8 mouse cellular contexts compared by ENCODE assay signal in the genomic region with DNA sequence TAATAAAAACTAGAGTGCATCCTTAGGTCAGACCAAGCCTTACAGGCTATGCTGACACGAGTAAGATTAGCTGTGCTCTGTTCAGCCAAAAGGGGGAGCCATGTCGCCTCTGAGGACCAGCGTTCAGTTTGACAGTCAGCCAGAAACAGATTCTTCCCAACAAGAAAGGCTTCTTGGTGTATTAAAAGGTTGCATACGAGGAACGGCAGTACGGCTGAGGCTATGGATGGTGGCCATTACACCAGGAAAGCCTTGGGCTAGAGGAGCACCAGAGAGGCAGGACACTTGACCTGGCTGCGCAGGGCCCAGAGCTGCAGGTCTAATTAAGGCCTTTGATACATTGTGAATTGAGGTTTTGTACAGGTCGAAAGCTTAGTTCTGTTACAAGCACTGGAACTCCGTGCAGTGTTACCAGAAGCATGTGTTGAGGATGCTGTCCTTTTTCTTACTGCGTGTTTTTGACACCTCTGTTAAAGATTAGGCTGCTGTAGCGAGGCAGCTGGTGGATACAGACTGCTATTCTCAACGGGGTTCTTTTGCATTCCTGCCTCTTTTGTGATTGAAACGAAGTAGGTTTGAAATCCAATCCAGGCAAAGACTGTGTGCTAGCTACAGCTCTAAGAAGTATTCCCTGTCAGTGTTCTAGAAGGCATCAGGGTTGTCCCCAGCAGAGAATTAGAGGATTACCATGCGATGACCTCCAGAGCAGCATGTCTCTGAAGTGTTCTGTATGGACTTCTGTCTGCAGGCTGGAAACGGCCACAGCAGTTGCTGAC. TPM values are rescaled to one million over a fixed set of nuclear protein-coding genes. Genes with fewer than 3 reads are reported as not detected.
A peak's percentile ranks its signal among the peaks of the same experiment; 100 is the strongest.
DNase-seq lines count a peak whose midpoint lies in the region; ATAC-seq and TF ChIP-seq lines count a peak whose summit lies in the region.

No protein-coding gene starts in this region.

- H3K9me3 ChIP-seq in ES-Bruce4 (replicated peaks; ENCODE audit: control insufficient read depth, insufficient read depth, low read length, poor library complexity, severe bottlenecking): no peaks in the 10 kb centered on the region
- H3K9me3 ChIP-seq in forebrain, embryonic 12.5 days: no peaks in the 10 kb centered on the region
- no peaks in the 10 kb centered on the region for H3K9me3 ChIP-seq in heart, postnatal 0 days (replicated peaks; ENCODE audit: control insufficient read depth, low read length)
- H3K9me3 ChIP-seq in liver, embryonic 15.5 days (replicated peaks): no peaks in the 10 kb centered on the region
- H3K9me3 ChIP-seq in neural tube, embryonic 12.5 days: no peaks in the 10 kb centered on the region
- H3K9me3 ChIP-seq in stomach, embryonic 16.5 days (replicated peaks; ENCODE audit: control insufficient read depth, low read length): no peaks in the 10 kb centered on the region

- H3K4me1 ChIP-seq in ES-Bruce4 (ENCODE audit: control insufficient read depth, insufficient read depth, low read length): peaks cover 10% of the 10 kb centered on the region
- H3K4me1 ChIP-seq in forebrain, embryonic 12.5 days: peaks cover 7% of the 10 kb centered on the region; the same call in 1 of the 2 replicates
- no peaks in the 10 kb centered on the region for H3K4me1 ChIP-seq in heart, postnatal 0 days (ENCODE audit: control insufficient read depth, insufficient read depth)
- peaks cover 44% of the 10 kb centered on the region for H3K4me1 ChIP-seq in liver, embryonic 15.5 days (replicated peaks)
- peaks cover 8% of the 10 kb centered on the region; the same call in 1 of the 2 replicates for H3K4me1 ChIP-seq in neural tube, embryonic 12.5 days
- 0 out of 2 replicates have a peak, but pooled peaks cover 3% of the 10 kb centered on the region for H3K4me1 ChIP-seq in stomach, embryonic 16.5 days (ENCODE audit: control insufficient read depth, insufficient read depth, low read length)

- 15% methylated on average over 15 of the region's 15 CpGs for WGBS in forebrain, embryonic 12.5 days
- WGBS in heart, postnatal 0 days: 23% methylated on average over 15 of the region's 15 CpGs
- WGBS in liver, embryonic 15.5 days (ENCODE audit: insufficient replicate concordance): 38% methylated on average over 15 of the region's 15 CpGs
- WGBS in neural tube, embryonic 12.5 days: 23% methylated on average over 15 of the region's 15 CpGs
- WGBS in stomach, embryonic 16.5 days: 29% methylated on average over 15 of the region's 15 CpGs

- no peaks in the 10 kb centered on the region for H3K27me3 ChIP-seq in ES-Bruce4 (ENCODE audit: control insufficient read depth, insufficient read depth, low read length, poor library complexity, severe bottlenecking)
- H3K27me3 ChIP-seq in forebrain, embryonic 12.5 days: no peaks in the 10 kb centered on the region; the same call in 1 of the 2 replicates
- H3K27me3 ChIP-seq in heart, postnatal 0 days (ENCODE audit: control insufficient read depth, insufficient read depth, low read length): no peaks in the 10 kb centered on the region; the same call in 1 of the 2 replicates
- no peaks in the 10 kb centered on the region for H3K27me3 ChIP-seq in liver, embryonic 15.5 days
- H3K27me3 ChIP-seq in neural tube, embryonic 12.5 days (replicated peaks): no peaks in the 10 kb centered on the region
- no peaks in the 10 kb centered on the region for H3K27me3 ChIP-seq in stomach, embryonic 16.5 days (ENCODE audit: control insufficient read depth, insufficient read depth, low read length)

- TF ChIP-seq POLR2A in ES-Bruce4 (IDR thresholded peaks at IDR 0.05; ENCODE audit: insufficient read depth, low read length): no peak

- no peak overlapping the region for H3K4me3 ChIP-seq in ES-Bruce4 (ENCODE audit: low read depth, low read length)
- no peak overlapping the region for H3K4me3 ChIP-seq in forebrain, embryonic 12.5 days (replicated peaks)
- H3K4me3 ChIP-seq in heart, postnatal 0 days (ENCODE audit: low read depth, low read length): no peak overlapping the region
- no peak overlapping the region for H3K4me3 ChIP-seq in liver, embryonic 15.5 days (replicated peaks)
- no peak overlapping the region for H3K4me3 ChIP-seq in neural tube, embryonic 12.5 days
- H3K4me3 ChIP-seq in stomach, embryonic 16.5 days (replicated peaks; ENCODE audit: low read length): no peak overlapping the region

- H3K36me3 ChIP-seq in ES-Bruce4 (ENCODE audit: control insufficient read depth, insufficient read depth, low read length, poor library complexity, severe bottlenecking): no peaks in the 10 kb centered on the region
- H3K36me3 ChIP-seq in forebrain, embryonic 12.5 days (replicated peaks): no peaks in the 10 kb centered on the region
- no peaks in the 10 kb centered on the region for H3K36me3 ChIP-seq in heart, postnatal 0 days (replicated peaks; ENCODE audit: control insufficient read depth, insufficient read depth, low read length)
- H3K36me3 ChIP-seq in liver, embryonic 15.5 days (replicated peaks): no peaks in the 10 kb centered on the region
- no peaks in the 10 kb centered on the region for H3K36me3 ChIP-seq in neural tube, embryonic 12.5 days
- H3K36me3 ChIP-seq in stomach, embryonic 16.5 days (ENCODE audit: control insufficient read depth, insufficient read depth, low read length): no peaks in the 10 kb centered on the region

- H3K9ac ChIP-seq in ES-Bruce4 (ENCODE audit: low read depth, poor library complexity, severe bottlenecking): no peak overlapping the region
- H3K9ac ChIP-seq in forebrain, embryonic 12.5 days: no peak overlapping the region
- no peak overlapping the region for H3K9ac ChIP-seq in heart, postnatal 0 days (replicated peaks; ENCODE audit: low read depth, low read length)
- no peak overlapping the region for H3K9ac ChIP-seq in liver, embryonic 15.5 days
- no peak overlapping the region for H3K9ac ChIP-seq in neural tube, embryonic 12.5 days
- H3K9ac ChIP-seq in stomach, embryonic 16.5 days (ENCODE audit: low read length): no peak overlapping the region

- peak overlapping the region; percentile 37 for H3K4me2 ChIP-seq in forebrain, embryonic 12.5 days
- H3K4me2 ChIP-seq in heart, postnatal 0 days (ENCODE audit: low read depth, low read length): no peak overlapping the region
- no peak overlapping the region for H3K4me2 ChIP-seq in liver, embryonic 15.5 days
- H3K4me2 ChIP-seq in neural tube, embryonic 12.5 days (replicated peaks): peak overlapping the region; percentile 39
- no peak overlapping the region for H3K4me2 ChIP-seq in stomach, embryonic 16.5 days (ENCODE audit: low read depth, low read length)

- TF ChIP-seq EP300 in ES-Bruce4 (IDR thresholded peaks at IDR 0.05; ENCODE audit: insufficient read depth, low read depth, low read length): 0 out of 2 replicates have a peak, but pooled peaks have one; percentile 13
- TF ChIP-seq EP300 in heart, postnatal 0 days (IDR thresholded peaks at IDR 0.05; ENCODE audit: low read depth): no peak

- DNase-seq in heart, postnatal 0 days (ENCODE audit: low spot score): peak; percentile 80
- peak; percentile 72 to 88 for DNase-seq in kidney, postnatal 25 days

- peak; percentile 81 for TF ChIP-seq CTCF in ES-Bruce4 (IDR thresholded peaks at IDR 0.05; ENCODE audit: low read depth, low read length)
- peak; percentile 93 for TF ChIP-seq CTCF in heart, postnatal 0 days (IDR thresholded peaks at IDR 0.05; ENCODE audit: low read depth)

- peak overlapping the region; percentile 10; the same call in 1 of the 2 replicates for H3K27ac ChIP-seq in ES-Bruce4 (ENCODE audit: insufficient read depth, low read length)
- peak overlapping the region; percentile 61; the same call in 1 of the 2 replicates for H3K27ac ChIP-seq in forebrain, embryonic 12.5 days
- H3K27ac ChIP-seq in heart, postnatal 0 days (ENCODE audit: low read depth): no peak overlapping the region
- H3K27ac ChIP-seq in liver, embryonic 15.5 days (replicated peaks): no peak overlapping the region
- H3K27ac ChIP-seq in neural tube, embryonic 12.5 days: no peak overlapping the region
- H3K27ac ChIP-seq in stomach, embryonic 16.5 days (ENCODE audit: low read length): no peak overlapping the region

- peak; percentile 87 for ATAC-seq in cerebellum, adult (ENCODE audit: insufficient number of reproducible peaks, low FRiP score, low TSS enrichment)
- ATAC-seq in forebrain, embryonic 12.5 days (ENCODE audit: low FRiP score): peak; percentile 79
- ATAC-seq in heart, postnatal 0 days (ENCODE audit: insufficient read depth, low read depth): no peak; the same call in 1 of the 2 replicates
- 0 out of 2 replicates have a peak, but pooled peaks have one; percentile 32 for ATAC-seq in liver, embryonic 15.5 days (ENCODE audit: insufficient read depth)
- ATAC-seq in neural tube, embryonic 12.5 days (ENCODE audit: low FRiP score, low read depth): peak; percentile 92
- ATAC-seq in stomach, embryonic 16.5 days (ENCODE audit: insufficient read depth, low FRiP score): peak; percentile 67; the same call in 1 of the 2 replicates

RNA-seq across cellular contexts. Expression of a gene that starts 16.3 kb away (rescaled TPM):
- 61.7 and 63.3 TPM in 2 replicates for polyA plus RNA-seq in ES-Bruce4 (2011; ENCODE audit: insufficient read depth, insufficient read length, low read depth, missing spikeins)
- polyA plus RNA-seq in forebrain, embryonic 12.5 days (2016; fragmentation: Nextera tagmentation; extraction: Ambion mirVana): 74.2 and 80.9 TPM in 2 replicates
- total RNA-seq in heart, postnatal 0 days (2014; rRNA removed; ENCODE audit: low replicate concordance): 18.2 and 94.3 TPM in 2 replicates
- 16.4 and 18.0 TPM in 2 replicates for polyA plus RNA-seq in heart, postnatal 0 days (2015; fragmentation: Nextera tagmentation; extraction: Ambion mirVana)
- 19.1 and 19.2 TPM in 2 replicates for polyA plus RNA-seq in liver, embryonic 15.5 days (2015; fragmentation: Nextera tagmentation; extraction: Ambion mirVana)
- 85.8 and 93.6 TPM in 2 replicates for polyA plus RNA-seq in neural tube, embryonic 12.5 days (2016; fragmentation: Nextera tagmentation; extraction: Ambion mirVana)
- polyA plus RNA-seq in stomach, embryonic 16.5 days (2015; fragmentation: Nextera tagmentation; extraction: Ambion mirVana): 42.2 and 43.3 TPM in 2 replicates

RNA-seq across cellular contexts. Expression of a gene that starts 42.5 kb away (rescaled TPM):
- polyA plus RNA-seq in ES-Bruce4 (2011; ENCODE audit: insufficient read depth, insufficient read length, low read depth, missing spikeins): 2.5 and 3.3 TPM in 2 replicates
- 7.3 and 8.5 TPM in 2 replicates for polyA plus RNA-seq in forebrain, embryonic 12.5 days (2016; fragmentation: Nextera tagmentation; extraction: Ambion mirVana)
- 9.1 and 10.1 TPM in 2 replicates for total RNA-seq in heart, postnatal 0 days (2014; rRNA removed; ENCODE audit: low replicate concordance)
- 7.8 and 8.3 TPM in 2 replicates for polyA plus RNA-seq in heart, postnatal 0 days (2015; fragmentation: Nextera tagmentation; extraction: Ambion mirVana)
- 43.0 and 45.5 TPM in 2 replicates for polyA plus RNA-seq in liver, embryonic 15.5 days (2015; fragmentation: Nextera tagmentation; extraction: Ambion mirVana)
- polyA plus RNA-seq in neural tube, embryonic 12.5 days (2016; fragmentation: Nextera tagmentation; extraction: Ambion mirVana): 7.9 and 9.1 TPM in 2 replicates
- polyA plus RNA-seq in stomach, embryonic 16.5 days (2015; fragmentation: Nextera tagmentation; extraction: Ambion mirVana): 12.7 and 15.1 TPM in 2 replicates

Comparison
In these comparisons a context has a peak if more than half of its experiments do, and no peak if none do; other contexts are left out.
1. H3K27ac ChIP-seq: peak in ES-Bruce4 (single experiment) and forebrain, embryonic 12.5 days (single experiment); none in heart, postnatal 0 days (single experiment), liver, embryonic 15.5 days (single experiment), neural tube, embryonic 12.5 days (single experiment) and stomach, embryonic 16.5 days (single experiment).
2. H3K4me2 ChIP-seq: peak in forebrain, embryonic 12.5 days (single experiment) and neural tube, embryonic 12.5 days (single experiment); none in heart, postnatal 0 days (single experiment), liver, embryonic 15.5 days (single experiment) and stomach, embryonic 16.5 days (single experiment).